Mouse (Mus musculus) urinary bladder, postnatal 14 days (tissue): ENCODE data around the gene Emp1.

ENCODE experiments used
- DNase-seq: peaks from one replicate; pipeline ENCODE4 v3.0.0; 2021; ENCODE audit warnings: low spot score

The Emp1 gene

GRCm38 (mm10) chr6:135363344-135364040 lies 1.1 kb downstream of the Emp1 start:
- DNase-seq, result no peak

GRCm38 (mm10) chr6:135364041-135364745 lies 1.8 kb downstream of the Emp1 start:
- peak; percentile 28 for DNase-seq

- DNase-seq, result peak; percentile 72
These were observed 2.6 kb downstream of the Emp1 start for GRCm38 (mm10) chr6:135364891-135365301.

- no peak for DNase-seq
These were observed 3.3 kb downstream of the Emp1 start for GRCm38 (mm10) chr6:135365614-135366013.

GRCm38 (mm10) chr6:135368230-135368629 lies 5.9 kb downstream of the Emp1 start:
- DNase-seq, result no peak

GRCm38 (mm10) chr6:135369551-135369968 lies 7.2 kb downstream of the Emp1 start:
- DNase-seq, result peak; percentile 69

GRCm38 (mm10) chr6:135370954-135371353 lies 8.6 kb downstream of the Emp1 start:
- no peak for DNase-seq

- no peak for DNase-seq
These were observed 11.0 kb downstream of the Emp1 start for GRCm38 (mm10) chr6:135373357-135373756.

- DNase-seq, result no peak
These were observed 13.5 kb downstream of the Emp1 start for GRCm38 (mm10) chr6:135375818-135376217.

GRCm38 (mm10) chr6:135376248-135376647 lies 13.9 kb downstream of the Emp1 start:
- no peak for DNase-seq

GRCm38 (mm10) chr6:135377583-135378319 lies 15.4 kb downstream of the Emp1 start:
- DNase-seq, result peak; percentile 72

- no peak for DNase-seq
These were observed 21.6 kb downstream of the Emp1 start for GRCm38 (mm10) chr6:135383919-135384318.

- DNase-seq, result no peak
These were observed 23.6 kb downstream of the Emp1 start for GRCm38 (mm10) chr6:135385738-135386459.

GRCm38 (mm10) chr6:135387653-135388052 lies 25.3 kb downstream of the Emp1 start:
- DNase-seq, result no peak

GRCm38 (mm10) chr6:135388711-135389110 lies 26.4 kb downstream of the Emp1 start:
- peak; percentile 50 for DNase-seq

GRCm38 (mm10) chr6:135390398-135390797 lies 28.1 kb downstream of the Emp1 start:
- no peak for DNase-seq

- DNase-seq, result no peak
These were observed 33.0 kb downstream of the Emp1 start for GRCm38 (mm10) chr6:135395375-135395774.

- DNase-seq, result no peak
These were observed 34.7 kb downstream of the Emp1 start for GRCm38 (mm10) chr6:135397089-135397488.

GRCm38 (mm10) chr6:135397788-135398187 lies 35.4 kb downstream of the Emp1 start:
- no peak for DNase-seq

- DNase-seq, result no peak
These were observed 36.5 kb downstream of the Emp1 start for GRCm38 (mm10) chr6:135398801-135399200.

- DNase-seq, result peak; percentile 76
These were observed 38.0 kb downstream of the Emp1 start for GRCm38 (mm10) chr6:135400306-135400705.

GRCm38 (mm10) chr6:135405093-135405492 lies 42.7 kb downstream of the Emp1 start:
- no peak for DNase-seq
